Mouse (Mus musculus): ENCODE measurements at regions not wholly inside any gene's neighbourhood (a gene's known extent, or its start where the extent isn't known, plus 50 kb on each side); places are given as distances from the start of the nearest gene placed in this dataset.

DNA sequence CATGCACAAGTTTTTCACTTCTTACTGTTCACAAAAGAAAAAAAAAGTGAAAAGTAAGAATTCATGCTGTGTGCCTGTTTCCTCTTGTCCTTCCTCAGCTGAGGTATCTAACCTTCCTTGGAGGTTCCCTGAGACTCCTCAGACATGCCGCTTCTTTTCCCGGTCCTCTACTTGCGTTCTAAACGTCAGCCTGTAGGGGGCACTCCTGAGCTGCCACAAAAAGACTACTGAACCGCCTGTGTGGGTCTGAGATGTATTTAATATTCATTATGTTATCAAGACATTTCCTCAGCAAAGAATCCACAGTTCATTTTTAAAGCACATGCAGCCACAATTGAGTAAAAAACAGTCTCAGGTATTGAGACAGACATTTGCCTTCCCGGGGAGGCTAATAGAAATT lies 554.6 kb downstream of the Plcl1 start:
- TF ChIP-seq POLR2A (IDR thresholded peaks at IDR 0.05; ENCODE audit: extremely low read depth, insufficient read depth, low read length) (no peak), CTCF (IDR thresholded peaks at IDR 0.05; ENCODE audit: low read depth, low read length) (peak; percentile 64)
